Mouse (Mus musculus): Measurements from ENCODE around the gene Clcnka.
A peak's percentile ranks its signal among the peaks of the same experiment; 100 is the strongest.

Gene Clcnka

GRCm38 (mm10) chr4:141398545-141398944, at the start of gene Clcnka:
Clcnka (minus strand) TSS chr4:141398724.
- no peak for DNase-seq (ENCODE audit: low read depth, low spot score)

GRCm38 (mm10) chr4:141446211-141446610, 47.7 kb upstream of the Clcnka start:
- no peak for DNase-seq (ENCODE audit: low read depth, low spot score)

GRCm38 (mm10) chr4:141445328-141445720, 46.8 kb upstream of the Clcnka start:
- DNase-seq (ENCODE audit: low read depth, low spot score), result no peak

GRCm38 (mm10) chr4:141444451-141445327, 46.2 kb upstream of the Clcnka start, which contains the start of gene Zbtb17:
Zbtb17 (plus strand) TSS chr4:141444654.
- DNase-seq (ENCODE audit: low read depth, low spot score), result peak; percentile 72

- DNase-seq (ENCODE audit: low read depth, low spot score), result no peak
These were observed 45.3 kb upstream of the Clcnka start for GRCm38 (mm10) chr4:141443641-141444429.

GRCm38 (mm10) chr4:141440877-141441276, 42.4 kb upstream of the Clcnka start:
- DNase-seq (ENCODE audit: low read depth, low spot score), result no peak

GRCm38 (mm10) chr4:141439083-141439803, 40.7 kb upstream of the Clcnka start:
- DNase-seq (ENCODE audit: low read depth, low spot score), result no peak

GRCm38 (mm10) chr4:141435974-141436373, 37.5 kb upstream of the Clcnka start, which contains the start of gene Srarp:
Srarp (minus strand) TSS chr4:141436105.
- no peak for DNase-seq (ENCODE audit: low read depth, low spot score)

GRCm38 (mm10) chr4:141433191-141433590, 34.7 kb upstream of the Clcnka start:
- DNase-seq (ENCODE audit: low read depth, low spot score), result no peak

- no peak for DNase-seq (ENCODE audit: low read depth, low spot score)
These were observed 34.1 kb upstream of the Clcnka start for GRCm38 (mm10) chr4:141432666-141433065.

- DNase-seq (ENCODE audit: low read depth, low spot score), result peak; percentile 52
These were observed 32.5 kb upstream of the Clcnka start for GRCm38 (mm10) chr4:141430997-141431396.

- DNase-seq (ENCODE audit: low read depth, low spot score), result no peak
These were observed 31.3 kb upstream of the Clcnka start for GRCm38 (mm10) chr4:141429847-141430246.

- no peak for DNase-seq (ENCODE audit: low read depth, low spot score)
These were observed 30.9 kb upstream of the Clcnka start for GRCm38 (mm10) chr4:141429381-141429780.

GRCm38 (mm10) chr4:141427921-141428320, 29.4 kb upstream of the Clcnka start:
- DNase-seq (ENCODE audit: low read depth, low spot score), result no peak

GRCm38 (mm10) chr4:141426796-141427745, 28.5 kb upstream of the Clcnka start:
- no peak for DNase-seq (ENCODE audit: low read depth, low spot score)

GRCm38 (mm10) chr4:141425484-141426479, 27.3 kb upstream of the Clcnka start:
- DNase-seq (ENCODE audit: low read depth, low spot score), result no peak

GRCm38 (mm10) chr4:141423691-141424431, 25.3 kb upstream of the Clcnka start:
- no peak for DNase-seq (ENCODE audit: low read depth, low spot score)

- no peak for DNase-seq (ENCODE audit: low read depth, low spot score)
These were observed 24.8 kb upstream of the Clcnka start for GRCm38 (mm10) chr4:141423288-141423687.

- no peak for DNase-seq (ENCODE audit: low read depth, low spot score)
These were observed 24.3 kb upstream of the Clcnka start for GRCm38 (mm10) chr4:141422841-141423240.

All from c-Kit-negative CD71-positive TER-119-positive erythroid progenitor cells, embryonic 14.5 days (primary cell).